Mouse (Mus musculus) left cerebral cortex, postnatal 25 days (tissue): ENCODE results near the gene Cntfr. TPM values are rescaled to one million over a fixed set of nuclear protein-coding genes. Genes with fewer than 3 reads are reported as not detected.

Experiments used
- DNase-seq, 2 experiments: peaks; one replicate each; pipeline ENCODE4 v3.0.0; 2022; ENCODE audit warnings: low spot score in 2 of 2, mixed read lengths in 1 of 2
- intact Hi-C: fragments of 180-260 bp; cut with DNase I; formaldehyde crosslinking; loops from one replicate; pipeline ENCODE4 v1.15.1; 2025
- total RNA-seq, 2 experiments: library from RNA; stranded (reverse); gene quantifications; 2 replicates each; pipeline ENCODE4 v1.2.3; 2021

Cntfr gene
- total RNA-seq, 2 experiments from 2014 or later = 98.9 to 109 TPM

DNA sequence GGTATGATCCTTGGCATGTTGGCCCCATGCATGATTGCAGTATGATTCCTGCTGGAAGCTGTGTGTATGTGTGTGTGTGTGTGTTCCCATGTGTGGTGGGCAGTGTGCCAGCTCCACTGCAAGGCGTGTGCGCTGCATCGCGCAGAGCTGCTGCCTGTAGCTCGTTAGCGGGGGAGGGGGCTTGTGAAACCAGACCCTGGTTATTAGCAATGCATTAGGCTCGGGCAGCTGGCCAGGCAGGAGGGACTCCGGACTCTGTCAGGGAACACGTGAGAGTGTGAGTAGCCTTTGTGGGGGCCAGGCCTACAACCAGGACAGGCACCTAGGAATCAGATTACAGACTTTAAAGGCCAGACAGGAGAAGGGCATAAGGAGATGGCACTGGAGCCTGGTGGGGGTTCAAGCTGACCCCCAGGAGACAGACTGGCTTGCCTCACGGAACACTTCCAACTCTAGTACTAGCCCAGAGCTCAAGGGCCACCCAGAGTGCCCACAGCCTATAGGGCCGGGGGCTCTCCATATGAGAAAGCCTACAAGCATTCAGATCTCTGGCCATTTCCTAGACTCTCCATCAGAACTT, 35.9 kb downstream of the Cntfr start:
- intact Hi-C loops = no loop called here
- no peak for DNase-seq

DNA sequence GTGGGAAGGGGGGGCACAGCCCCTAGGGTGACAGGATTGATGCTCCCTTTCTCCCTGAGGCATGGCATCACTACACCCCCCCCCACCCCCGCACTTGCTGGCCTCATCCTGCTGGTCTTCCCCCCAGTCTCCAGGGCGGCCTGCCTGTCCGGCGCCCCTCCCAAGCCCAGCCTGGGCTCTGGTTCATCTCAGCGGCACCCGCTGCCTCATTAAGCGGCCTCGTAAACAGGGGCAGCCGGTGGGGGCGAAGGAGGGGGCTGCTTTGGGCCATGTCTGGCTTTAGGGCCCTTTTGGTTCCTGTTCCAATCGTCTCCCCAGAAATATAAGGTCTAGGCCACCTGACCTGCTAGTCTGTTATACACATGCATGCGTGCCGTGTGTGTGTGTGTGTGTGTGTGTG, 37.3 kb downstream of the Cntfr start:
- intact Hi-C loops = no loop called here
- DNase-seq = no peak

DNA sequence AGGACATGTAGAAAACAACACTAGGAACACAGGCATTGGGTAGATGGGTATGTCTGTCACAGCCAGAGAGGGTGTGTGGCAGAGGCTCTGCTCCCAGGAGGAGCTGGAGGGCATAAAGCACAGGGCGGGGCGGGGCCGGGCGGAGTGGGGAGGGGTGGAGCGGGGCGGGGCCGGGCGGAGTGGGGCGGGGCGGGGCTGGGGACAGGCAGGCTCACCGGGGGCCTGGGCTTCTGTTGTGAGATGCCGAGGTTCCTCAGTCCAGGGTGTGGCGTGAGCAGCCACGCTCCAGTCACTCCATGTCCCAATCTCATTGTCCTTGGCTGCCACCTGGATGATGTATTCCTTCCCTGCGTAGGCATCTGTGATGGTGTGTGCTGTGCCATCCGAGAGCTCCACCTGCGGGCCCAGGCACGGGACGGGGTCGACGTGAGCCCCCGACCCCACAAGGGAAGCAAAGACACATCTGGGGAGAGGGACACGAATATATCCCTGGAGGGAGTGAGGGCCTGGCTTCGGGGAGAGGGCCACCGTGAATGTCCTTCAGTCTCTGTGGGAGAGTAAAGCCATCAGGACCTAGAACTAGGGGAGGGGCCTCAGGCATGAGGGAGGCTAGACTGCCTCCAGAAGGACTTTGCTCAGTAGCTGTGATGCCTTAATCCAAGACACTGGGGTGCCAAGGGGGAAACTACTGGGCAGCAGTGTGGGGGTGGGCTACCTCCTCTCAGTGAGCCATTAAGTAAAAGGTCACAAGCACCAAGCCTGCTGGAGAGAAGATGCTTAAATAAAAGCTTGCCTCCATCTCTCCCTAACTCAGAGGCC, 38.1 kb downstream of the Cntfr start:
- no peak for DNase-seq
- intact Hi-C loops = no loop called here

DNA sequence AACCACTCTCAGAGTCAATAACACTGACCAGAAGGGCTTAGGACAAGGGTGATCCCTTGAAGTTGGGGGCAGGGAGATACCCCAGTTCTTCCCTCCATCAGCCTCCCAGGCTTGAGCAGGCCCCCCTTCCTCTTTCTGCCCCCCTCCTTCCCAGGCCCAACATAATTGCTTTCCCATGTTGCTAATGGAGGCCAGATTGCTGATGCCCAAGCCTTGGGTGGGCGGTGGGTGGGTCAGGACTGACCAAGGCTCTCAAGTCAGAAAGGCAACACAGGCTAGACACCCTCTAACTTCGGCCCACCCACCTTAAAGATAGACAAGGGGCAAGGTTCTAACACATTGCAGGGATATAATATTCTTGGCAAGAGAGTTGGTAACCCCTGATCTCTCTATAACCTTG, 41.4 kb downstream of the Cntfr start:
- no peak for DNase-seq
- intact Hi-C loops = no loop called here

DNA sequence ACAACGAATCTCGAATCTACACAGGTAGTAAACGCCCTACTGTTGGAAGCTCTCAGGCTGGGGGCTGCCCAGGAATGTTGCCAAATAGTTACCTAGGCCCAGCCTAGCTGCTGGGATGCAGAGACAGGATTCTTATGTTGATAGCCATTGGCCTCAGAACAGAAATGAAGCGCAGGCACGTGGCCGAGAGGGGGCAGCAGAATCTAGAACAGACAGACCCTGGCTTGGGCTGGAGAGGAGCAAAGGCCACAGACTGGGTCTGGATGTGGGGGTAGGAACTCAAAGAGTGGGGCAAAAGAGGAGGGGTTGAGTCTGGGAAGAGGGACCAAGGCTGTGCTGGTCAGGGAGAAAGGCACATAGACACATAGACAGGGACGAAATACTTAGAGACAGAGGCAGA, 42.7 kb downstream of the Cntfr start:
- intact Hi-C loops = loop anchor here (5.0 kb wide), 1 partner anchor 102 kb away; no protein-coding TSS in a partner anchor
- DNase-seq = peak; percentile 35 to 38

DNA sequence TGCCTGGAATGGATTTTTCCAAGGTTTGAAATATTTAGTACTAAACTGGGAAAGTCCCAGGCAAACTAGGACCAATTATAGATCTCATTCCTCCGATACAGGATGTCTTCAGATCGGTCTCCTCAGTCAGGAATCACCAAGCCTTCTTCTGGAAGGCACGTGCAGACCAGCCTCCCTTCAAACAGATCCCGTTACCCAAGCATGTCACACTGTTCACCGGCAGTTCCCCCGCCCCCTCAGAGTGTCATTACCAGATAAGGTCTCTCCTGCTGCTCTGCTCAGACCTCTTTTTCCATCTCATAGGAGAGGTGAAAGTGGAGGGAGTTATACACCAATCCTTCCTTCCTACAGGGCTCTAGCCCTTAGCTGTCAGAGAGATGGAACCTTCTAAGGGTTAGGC, 43.2 kb downstream of the Cntfr start:
- no peak for DNase-seq
- intact Hi-C loops = loop anchor here (2.0 to 5.0 kb wide), 2 partner anchors 101 to 185 kb away; no protein-coding TSS in a partner anchor

DNA sequence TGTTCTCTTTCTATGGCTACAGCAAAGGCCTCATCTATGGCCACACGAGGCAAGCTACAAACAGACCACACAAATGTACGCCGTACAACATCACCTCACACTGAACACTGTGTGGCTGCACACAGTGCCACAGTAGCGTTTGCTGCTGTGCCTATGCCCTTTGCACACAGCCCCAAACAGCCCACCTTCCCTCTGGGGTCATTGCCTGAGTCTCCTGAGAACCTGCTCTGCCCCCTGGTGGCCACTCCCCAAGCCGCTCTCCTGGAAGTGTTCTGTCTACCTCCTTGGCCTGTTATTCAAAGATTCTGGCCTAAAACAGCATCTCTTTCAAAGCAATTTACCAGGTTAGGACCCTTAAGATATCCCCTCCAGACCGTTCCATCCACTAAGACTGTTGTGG, 43.6 kb downstream of the Cntfr start:
- intact Hi-C loops = loop anchor here (2.0 to 5.0 kb wide), 2 partner anchors 101 to 184 kb away; no protein-coding TSS in a partner anchor
- peak; percentile 66 to 74 for DNase-seq

DNA sequence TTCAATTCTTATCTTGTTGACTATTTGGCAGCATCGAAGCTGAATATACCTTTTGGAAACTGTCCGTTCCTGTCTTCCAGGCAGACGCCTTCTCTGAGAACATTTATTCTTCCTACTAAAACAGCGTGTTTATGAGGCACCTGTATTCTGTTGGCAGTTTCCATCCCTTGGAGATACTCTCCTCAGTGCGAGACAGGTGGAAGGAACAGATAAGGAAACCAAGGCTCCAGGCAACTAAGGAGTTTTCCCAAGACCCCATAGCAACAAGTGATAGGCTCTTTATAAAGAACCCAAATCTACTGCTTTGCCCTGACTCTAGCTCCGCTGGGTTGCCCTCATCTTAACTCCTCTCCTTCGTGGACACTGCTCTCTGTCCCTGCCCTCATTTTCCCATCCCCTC, 48.3 kb downstream of the Cntfr start:
- intact Hi-C loops = no loop called here
- no peak for DNase-seq

DNA sequence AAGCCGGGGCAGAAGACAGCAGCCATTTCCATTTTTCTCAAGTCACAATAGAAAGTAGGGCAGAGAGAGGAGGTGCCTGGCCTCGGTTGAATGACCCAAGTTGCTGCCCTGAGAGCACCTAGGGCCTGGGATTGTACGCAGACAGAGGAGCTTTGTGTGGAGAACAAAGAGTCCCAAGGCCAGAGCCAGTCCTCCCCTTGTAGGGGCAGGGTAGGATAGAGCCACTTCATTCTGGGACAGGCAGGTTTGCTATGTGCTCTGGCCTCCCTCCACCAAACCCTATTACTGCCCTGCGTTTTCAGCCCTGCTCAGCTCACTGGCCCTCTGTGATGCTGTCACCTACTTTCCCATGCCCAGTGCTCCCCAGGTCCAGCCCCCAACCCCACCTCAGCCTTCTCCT, 48.7 kb downstream of the Cntfr start:
- intact Hi-C loops = no loop called here
- DNase-seq = peak in 1 of 2 experiments; percentile 15

DNA sequence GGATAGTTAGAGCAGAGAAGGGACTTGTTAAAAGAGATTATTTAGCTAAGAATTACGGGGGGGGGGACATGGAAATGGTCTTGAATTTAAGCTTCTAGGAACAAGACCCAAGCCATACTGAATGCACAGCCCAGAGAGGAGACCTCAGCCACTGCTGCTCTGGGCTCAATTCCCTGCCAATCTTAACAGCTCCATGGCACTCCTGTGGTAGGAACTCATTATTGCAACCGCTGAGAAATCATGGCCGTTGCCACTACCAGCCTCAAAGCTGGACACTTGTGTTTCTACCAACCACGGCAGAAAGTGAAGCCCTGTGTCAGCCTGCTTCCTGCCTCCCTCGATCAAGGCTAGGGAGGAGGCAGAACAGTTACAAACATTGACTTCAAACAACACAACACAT, 51.4 kb downstream of the Cntfr start:
- DNase-seq = peak in 1 of 2 experiments; percentile 21
- intact Hi-C loops = no loop called here

DNA sequence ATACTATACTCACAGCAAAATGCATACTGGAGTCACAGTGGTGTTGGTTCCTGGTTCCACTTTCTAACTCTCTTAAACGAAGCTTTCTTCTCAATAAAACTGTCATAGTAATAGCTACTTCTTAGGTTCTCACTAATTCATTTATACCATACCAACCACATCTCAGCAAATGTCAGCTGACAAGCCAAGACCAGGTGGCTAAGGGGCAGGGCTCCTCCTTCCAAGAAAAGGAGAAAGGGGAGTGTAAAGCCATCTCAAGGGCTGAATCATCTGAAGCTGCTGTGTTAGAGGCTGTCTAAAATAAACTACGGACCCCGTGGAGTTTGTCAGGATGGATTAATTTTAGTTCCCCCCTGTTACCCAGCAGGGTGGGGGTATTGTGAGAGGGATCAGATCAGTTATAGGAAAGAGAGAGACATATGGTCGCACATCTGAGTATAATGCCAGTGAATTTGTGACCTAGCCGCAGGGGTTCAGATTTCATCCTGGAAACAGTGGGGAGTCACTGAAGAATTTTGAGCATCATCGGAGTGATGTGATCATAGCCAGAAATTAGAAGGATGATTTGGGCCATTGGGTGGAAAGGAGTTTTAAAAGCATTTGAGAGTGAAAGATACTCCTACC, 55.6 kb downstream of the Cntfr start:
- DNase-seq = no peak
- intact Hi-C loops = no loop called here

DNA sequence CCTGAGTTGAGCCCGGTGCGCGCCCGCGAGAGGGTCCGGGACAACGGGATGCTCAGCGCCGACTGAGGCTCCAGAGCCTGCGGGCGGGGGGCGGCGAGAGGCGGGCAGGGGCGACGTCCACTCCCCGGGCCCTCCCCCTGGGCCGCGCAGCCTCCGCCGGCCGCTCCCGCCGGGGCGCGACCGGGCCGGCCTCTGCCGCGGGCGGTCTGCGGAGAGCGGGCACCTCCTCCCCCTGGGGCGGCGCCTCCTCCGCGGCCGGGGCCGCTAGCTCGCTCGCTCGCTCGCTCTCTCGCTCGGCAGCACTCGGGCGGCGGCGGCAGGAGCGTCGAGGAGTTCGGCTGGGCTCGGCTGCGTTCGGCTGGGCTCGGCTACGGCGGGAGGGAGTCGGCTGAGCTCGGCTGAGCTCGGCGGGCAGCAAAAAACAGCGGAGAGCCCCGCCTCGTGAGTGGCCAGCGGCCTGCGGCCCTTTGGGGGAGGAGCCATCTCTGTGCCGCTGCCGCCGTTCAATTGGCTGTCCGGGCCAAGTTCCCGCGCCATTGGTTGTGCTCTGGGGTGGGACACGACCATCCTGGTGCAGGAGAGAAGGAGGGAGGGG, 56.9 kb downstream of the Cntfr start, which contains the start of gene Enho:
Enho (minus strand) TSS at position 412 of the 595 bp plus-strand sequence.
- intact Hi-C loops = no loop called here
- DNase-seq = peak; percentile 93 to 96

DNA sequence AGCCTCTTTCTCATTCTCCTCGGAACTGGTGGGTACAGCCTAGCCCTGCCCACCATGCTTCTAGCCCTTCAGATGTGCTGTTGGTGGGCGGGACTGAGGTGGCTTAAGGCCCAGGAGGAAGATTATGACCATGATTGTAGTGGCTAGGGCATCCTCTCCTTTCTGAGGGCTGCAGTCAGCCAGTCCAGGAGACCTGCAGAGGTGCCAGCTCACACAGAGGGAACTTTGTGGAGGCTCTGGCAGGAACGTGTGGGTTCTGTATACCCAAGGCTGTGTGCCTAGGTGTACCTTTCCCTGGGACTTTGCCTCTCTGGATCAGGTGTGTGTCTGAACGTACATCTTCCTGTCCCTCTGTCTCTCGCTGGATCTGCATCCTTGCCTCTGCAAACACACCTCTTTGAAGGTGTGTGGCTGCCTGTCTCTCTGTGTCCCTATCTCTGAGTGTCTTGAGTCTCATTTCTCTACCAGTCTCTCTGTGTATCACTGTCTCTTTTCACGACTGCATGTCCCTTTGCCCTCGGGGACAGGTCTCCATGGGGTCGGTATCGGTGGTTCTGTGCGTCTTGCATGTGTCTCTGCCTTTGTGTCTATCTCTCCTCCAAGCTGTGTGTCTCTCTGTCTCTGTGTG, 57.6 kb downstream of the Cntfr start:
- intact Hi-C loops = no loop called here
- DNase-seq = peak; percentile 16 to 34

DNA sequence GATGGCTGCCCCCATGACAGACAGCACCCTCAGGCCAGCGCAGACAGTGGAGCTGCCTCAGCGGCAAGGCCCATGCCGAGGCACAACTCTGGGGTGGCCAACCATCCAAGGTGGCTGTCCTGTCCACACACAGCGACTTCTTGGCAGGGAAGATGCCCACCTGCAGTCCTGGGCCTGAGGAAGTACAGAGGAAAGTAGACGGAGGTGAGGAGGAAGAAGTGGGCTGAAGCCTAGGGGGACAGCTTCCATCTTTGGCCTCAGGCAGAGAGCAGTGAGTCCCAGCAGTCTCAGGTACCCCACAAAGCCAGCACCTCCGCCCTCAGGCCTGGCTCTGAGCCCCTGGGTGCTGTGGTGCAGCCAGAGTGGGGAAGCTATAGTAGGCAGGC, 58.1 kb downstream of the Cntfr start:
- DNase-seq = no peak
- intact Hi-C loops = no loop called here

DNA sequence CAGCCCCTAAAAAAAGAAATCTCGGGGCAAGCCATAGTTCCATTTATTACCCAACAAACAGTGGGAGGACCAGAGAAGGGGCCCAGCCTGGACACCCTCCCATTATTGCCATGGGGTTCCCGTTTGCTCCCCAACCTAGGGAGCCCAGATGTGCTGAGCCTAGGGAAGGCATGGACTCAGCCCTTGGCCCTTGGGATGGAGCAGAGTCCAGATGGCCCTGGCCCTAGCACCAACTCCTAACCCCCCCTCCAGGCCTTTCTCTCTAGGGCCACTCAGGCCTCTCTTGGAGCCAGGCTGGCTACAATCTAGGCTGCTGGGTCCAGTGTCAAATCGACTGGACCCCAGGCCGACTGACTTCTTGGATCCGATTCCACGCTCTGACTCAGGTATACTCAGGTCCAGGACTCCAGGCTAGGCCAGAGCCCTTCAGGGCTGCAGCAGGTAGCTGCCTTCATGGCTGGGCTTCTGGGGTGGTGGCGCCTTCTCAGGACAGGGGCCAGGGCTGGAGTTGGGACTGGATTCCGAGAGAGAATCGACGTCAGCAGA, 58.6 kb downstream of the Cntfr start:
- DNase-seq = no peak
- intact Hi-C loops = no loop called here

DNA sequence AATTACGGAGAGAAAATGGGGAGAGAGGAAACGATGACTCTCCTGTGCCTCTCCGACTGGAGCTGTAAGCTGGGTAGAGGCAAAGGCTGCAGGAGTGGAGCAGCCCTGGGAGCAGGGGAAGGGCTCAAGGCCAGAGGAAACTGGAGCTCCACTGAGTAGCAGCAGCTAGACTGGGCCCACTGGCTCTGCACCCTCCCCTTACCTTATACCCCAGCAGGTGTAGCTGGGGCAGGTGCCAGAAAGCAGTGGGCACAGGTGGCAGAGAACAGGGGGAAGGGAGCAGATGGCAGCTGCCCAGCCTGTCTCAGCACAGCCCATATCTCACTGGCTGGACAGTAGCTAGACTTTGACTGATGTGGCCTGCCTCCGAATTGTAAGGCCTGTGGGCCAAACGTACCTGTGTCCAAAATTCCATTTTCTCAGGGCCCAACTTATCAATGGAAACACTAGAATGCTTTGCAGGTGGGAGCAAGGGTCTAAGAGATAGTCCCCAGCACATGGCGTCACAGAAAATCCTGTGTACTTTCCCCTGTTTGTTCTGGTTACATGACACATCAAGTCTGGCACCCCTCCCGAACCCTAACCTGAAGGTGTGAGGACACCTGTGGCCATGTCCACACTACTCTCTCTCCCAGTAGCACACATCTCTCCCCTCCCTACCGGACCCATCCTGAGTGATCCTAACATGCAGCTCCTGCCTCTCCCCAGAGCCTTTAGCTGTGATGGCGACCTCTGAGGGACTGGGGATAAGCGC, 59.8 kb downstream of the Cntfr start:
- intact Hi-C loops = no loop called here
- no peak for DNase-seq

DNA sequence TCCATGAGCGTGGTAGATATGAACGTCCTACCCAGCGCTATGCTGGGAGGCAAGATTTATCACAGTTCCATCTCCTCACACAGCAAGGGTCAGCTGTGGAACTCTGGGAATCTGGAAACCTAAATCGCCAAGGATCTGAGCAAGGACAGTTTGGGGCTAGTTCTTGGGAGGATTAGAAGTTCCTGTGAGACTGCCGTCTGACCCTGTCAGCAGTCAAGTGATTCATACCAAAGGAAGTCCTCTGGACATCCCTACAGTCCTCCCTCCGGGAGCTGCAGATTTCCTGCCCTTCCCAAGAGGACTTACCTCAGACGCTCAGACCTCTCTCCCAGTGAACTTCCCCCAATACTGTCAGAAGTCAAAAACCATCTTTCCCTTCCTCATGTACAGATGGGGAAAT, 60.5 kb downstream of the Cntfr start:
- DNase-seq = no peak
- intact Hi-C loops = no loop called here

DNA sequence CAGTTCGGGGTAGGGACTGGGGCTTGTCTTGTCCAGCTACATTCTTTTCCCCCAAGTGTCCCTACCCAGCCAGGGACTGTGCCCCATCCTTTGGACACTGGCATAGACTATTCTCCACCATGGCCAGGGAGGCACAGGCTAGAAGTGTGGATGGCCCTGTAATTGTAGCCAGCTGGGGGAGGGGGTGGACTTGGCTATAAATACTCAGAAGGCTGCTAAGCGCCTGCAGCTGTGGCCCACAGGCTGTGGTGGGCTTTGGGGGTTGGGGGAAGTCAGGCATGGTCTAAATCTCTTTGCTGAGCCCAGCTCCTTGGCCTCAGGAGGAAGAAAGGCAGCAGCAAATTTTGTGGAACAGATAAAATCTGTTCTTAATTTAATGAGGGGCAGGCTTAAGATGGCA, 61.0 kb downstream of the Cntfr start:
- intact Hi-C loops = no loop called here
- DNase-seq = no peak

DNA sequence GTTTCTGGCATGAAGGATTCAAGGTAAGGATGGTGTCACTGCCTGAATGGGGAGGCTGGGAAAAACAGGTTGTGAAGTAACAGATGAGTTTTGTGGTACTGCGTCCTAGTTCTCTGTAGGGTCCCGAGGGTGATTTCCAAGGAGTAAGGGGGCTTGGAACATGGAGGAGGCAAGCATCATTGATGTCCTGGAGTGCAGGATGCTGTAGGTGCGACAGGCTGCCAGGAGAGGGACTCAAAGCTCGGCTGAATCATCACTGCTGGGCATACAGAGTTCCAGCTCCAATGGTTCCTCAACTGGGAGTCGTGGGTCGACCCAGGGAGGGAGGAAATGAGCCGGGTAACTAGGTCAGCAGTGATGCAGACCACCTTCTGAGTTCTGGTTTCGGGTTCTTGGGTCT, 61.7 kb downstream of the Cntfr start:
- intact Hi-C loops = no loop called here
- no peak for DNase-seq
